Mouse (Mus musculus): ENCODE results near the gene Rpl36.
"Not testable (repeated sequence)": the region's sequence is repeated elsewhere in the genome, so short reads cannot be mapped to it uniquely, and the experiment has no call there.

Gene Rpl36

DNA sequence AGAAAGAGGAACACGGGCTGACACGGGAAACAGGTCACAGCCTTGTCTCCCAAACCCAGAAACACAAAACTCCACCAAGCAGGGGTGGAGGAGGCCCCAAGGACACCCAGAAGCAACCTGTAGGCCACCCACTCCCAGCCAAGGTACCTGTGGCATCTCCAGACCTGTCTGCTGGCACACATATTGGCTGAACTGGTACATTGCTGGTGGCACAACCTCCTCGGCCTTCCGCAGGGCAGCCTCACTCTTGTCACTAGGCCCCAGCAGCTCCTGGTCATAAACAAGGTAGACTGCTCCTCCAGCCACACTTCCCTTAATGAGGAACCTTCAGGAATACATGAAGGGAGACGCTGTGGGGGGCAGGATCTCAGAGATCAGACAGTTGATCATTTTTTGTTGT lies 4.5 kb upstream of the Rpl36 start:
- no peak for DNase-seq (ENCODE audit: low spot score in 2 of 2)

DNA sequence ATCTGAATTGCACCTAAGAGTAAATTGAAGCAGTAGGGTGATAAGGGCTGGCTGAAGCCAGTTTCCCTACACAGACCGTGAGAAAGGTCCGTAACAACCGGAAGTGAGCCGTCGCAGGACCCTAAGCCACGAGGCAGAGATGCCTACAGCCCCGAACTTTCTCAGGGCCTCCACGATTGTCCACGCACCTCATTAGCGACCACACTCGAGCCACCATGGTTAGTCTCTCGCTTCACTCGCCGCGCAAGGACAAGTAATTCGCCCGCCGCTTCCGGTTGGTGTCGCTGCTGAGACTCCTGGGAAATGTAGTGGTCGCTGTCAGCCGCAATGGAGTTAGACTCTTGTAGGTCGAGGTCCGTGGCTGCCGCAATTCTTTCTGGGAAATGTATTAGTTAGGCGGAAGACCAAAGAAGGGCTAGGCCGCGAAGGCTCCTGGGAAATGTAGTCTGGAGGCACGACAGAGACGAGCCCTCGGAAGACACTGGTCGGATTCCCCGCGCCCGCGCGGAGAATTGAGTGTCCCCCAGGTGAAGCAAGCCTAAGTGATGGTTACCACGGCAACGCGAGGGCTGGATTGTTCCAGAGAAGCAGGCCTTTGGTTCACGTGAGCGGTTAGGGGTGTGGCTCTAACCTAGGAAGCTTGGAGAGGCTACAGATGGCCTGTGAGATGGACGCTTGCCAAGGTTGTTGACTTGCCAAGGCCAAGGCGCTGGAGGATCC lies 3.6 kb upstream of the Rpl36 start, which contains the start of gene 2410015M20Rik:
Gene 2410015M20Rik (minus strand): TSS at position 320 of the 720 bp plus-strand sequence.
- peak; percentile 95 to 96 for DNase-seq (ENCODE audit: low spot score in 2 of 2)

DNA sequence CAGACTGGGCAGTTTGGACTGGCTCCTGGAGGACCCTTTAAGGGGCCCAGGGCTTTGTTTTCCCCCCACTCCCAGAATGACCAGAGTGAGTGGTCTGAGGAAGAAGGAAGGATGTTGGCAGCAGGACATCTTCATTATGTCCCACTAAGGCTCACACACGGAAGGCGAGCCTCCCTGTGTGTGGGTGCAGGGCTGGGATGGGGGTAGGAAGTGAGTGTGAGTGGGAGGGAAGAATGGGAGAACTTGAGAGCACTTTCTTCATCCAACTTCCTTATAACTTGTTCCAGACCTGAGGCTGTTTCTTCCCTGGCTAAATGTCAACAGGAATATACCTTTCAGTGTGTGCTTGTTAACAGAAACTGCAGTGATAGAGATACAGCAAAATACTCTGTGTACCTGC lies 1.9 kb upstream of the Rpl36 start:
- DNase-seq (ENCODE audit: low spot score in 2 of 2), result no peak

DNA sequence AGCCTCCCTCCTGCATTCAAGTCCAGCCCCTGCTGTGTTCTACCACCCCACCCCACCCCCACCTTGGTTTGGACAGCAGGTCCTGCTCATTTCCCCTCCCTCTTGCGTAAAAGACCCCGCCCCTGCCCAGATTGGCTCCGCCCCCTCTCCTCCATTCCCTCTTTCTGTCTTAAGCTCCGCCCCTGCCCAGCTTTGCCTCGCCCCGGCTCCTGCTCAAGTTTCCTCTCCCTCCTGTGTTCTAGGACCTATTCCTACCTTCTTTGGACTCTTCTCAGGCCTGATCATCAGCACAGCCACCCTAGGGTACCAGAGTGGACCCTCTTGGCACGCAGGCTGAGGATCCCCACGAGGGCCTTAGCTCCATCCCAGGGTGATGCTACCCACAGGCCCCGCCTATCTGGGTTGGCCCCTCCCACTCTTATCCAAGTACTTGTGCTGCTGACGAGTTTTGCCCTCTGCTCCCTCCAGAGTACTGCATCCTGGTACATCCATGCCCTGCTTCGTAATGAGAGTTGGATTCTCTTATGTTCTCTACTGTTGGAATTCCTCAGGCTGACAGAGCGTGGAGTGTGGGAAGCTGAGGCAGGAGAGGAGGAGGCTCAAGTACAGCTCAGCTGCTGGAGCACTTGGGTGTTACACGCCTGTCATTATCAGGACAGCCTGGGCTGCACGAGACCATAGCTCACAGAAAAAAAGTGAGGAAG lies 1.2 kb upstream of the Rpl36 start:
- no peak for DNase-seq (ENCODE audit: low spot score in 2 of 2)

DNA sequence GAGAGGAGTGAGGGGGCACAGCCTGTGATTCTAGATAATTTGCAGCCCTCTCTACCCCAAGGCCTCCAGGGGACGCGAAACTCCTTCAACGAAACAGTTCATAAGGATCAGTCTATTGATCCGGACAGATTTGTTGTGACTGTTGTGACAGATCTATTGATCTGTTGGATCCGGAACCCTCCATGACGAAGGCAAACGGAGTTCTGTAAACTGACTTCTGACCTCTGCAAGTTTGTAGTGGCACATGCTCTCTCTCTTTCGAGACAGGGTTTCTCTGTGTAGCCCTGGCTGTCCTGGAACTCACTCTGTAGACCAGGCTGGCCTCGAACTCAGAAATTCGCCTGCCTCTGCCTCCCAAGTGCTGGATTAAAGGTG lies 664 bp upstream of the Rpl36 start:
- DNase-seq (ENCODE audit: low spot score in 2 of 2), result not testable (repeated sequence)

DNA sequence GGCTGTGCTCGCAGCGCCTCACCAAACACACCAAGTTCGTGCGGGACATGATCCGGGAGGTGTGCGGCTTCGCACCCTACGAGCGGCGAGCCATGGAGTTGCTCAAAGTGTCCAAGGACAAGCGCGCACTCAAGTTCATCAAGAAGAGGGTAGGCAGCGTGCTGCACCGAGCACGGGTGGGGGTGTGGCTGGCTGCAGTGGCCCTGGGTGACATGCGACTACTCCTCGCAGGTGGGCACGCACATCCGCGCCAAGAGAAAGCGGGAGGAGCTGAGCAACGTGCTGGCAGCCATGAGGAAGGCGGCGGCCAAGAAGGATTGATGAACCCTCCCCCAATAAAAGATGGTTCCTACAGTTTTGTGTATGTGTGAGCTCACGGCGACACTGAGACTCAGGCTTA lies 677 bp downstream of the Rpl36 start:
- DNase-seq (ENCODE audit: low spot score in 2 of 2), result not testable (repeated sequence)

DNA sequence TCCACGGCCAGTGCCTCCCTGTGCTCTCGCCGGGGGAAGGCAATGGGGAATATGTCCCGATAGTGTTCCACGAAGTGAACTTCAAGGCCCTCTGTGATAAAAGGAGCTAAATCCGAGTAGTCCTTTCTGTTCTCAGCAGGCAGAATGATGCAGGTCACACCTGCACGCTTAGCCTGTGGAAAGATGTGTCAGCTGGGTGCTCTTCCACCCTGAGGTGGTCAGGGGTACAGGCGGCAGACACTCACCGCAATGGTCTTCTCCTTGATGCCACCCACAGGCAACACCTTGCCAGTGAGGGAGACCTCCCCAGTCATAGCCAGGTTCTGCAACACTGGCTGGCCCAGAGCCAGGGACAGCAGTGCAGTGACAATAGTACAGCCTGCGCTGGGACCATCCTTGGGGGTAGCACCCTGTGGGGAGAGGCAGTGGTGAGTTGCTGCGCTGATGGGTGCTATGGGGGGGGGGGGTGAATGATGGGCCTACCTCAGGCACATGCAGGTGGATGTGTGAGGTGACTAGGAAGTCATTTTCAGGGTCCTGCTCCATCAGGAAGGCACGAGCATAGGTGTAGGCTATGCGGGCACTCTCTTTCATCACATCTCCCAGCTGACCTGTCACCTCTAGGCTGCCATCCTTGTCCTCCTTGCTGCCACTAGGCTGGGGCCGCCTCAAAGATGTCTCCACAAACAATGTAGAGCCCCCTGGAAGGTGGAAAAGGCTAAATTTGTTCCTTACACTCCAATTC lies 1.3 kb downstream of the Rpl36 start:
- no peak for DNase-seq (ENCODE audit: low spot score in 2 of 2)

DNA sequence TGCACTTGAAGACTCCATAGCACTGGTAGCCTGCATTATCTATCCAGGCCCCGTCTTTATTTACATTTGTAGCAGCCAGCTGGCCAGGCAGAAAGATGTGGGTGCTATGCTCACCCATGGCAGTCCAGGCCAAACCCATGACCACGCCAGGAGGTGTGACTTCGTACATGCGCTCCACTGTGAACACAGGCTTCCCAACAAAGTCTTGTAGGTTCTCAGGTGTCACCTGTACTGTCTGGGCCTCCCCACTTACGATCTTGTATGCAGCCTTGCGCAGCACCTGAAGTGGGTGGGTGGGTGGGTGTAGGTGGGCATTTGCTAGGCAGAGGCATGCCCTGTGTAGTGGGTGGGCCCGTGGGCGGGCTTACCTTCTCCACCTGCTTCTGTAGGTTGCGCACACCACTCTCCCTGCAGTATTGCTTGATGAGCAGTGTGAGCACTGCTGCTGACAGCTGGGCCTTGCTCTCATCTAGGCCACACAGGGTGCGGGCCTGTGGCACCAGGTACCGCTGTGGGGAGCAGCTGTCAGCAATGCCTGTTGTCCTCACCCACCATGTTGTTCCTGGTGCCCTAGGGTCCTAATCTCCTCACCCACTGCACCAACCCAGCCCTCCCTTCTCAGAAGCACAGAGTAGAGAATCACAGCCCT lies 2.0 kb downstream of the Rpl36 start:
- no peak for DNase-seq (ENCODE audit: low spot score in 2 of 2)

DNA sequence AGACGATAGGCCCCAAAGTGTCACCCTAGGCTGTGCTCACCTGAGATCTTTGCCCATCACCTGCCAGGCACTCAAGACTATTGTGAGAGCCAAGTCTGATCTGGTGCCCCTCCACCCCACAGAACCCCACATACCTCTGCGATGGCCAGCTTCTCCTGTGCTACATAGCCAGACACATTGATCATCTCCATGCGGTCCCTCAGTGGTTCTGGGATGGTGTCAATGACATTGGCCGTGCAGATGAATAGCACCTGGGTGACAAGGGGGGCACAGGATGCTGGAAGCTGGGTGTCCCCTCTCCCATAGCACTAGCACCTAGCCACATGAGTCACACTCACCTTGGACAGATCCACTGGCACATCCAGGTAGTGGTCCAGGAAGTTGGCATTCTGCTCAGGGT lies 2.6 kb downstream of the Rpl36 start:
- no peak for DNase-seq (ENCODE audit: low spot score in 2 of 2)

DNA sequence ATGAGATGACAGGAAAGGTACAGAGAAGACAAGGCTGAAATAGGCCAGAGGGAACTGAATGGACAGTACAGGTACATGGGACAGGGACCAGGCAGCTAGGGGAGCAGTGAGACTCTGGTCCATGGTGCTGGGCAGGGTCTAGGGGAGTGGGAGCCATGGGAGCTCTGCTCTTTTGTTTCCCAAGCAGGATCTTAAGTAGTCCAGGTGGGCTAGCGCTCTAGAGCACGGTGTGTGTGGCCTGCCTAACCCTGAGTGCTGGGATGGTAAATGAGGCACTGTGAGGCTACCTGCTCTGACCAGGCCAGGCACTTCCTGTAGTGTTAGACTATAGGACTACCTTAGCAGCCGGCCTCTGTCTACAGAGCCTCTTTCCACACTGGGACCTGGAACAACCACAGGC lies 3.5 kb downstream of the Rpl36 start:
- no peak for DNase-seq (ENCODE audit: low spot score in 2 of 2)

DNA sequence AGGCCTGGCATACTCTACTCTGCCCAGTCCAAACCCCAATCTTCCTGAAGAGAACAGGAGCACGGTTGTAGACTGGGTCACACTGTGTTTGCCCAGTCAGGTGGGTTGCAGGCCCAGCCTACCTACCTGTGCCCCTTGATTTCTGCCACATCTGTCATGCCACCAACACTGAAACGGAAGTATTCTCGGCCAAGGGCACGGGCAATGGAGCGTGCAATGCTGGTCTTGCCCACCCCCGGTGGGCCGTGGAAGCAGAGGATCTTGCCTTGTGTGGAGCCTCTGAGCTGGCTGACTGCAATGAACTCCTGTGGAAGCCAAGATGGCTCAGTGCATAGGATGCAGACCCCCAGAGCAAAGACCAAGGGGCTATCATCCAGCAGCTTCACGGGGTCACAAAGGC lies 4.4 kb downstream of the Rpl36 start:
- no peak for DNase-seq (ENCODE audit: low spot score in 2 of 2)

DNA sequence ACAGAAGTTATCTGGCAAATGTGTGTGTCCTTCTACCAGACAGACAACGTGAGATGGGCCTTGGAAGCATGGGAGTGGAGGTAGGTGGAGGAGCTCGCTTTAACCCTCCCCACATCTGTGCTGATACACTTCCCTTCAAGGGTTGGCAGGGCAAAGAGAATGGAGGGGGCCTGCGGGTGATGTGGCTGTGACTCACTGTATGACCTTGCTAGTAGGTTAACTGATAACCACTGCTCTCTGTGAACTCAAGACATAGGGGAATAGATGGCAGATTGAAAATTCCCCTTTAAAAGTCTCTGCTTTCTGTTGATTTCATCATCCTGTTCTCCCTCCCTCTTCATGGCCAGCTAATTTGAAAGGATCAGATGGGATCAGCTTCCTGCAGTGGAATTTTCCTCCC lies 12.3 kb downstream of the Rpl36 start:
- DNase-seq (ENCODE audit: low spot score in 2 of 2), result no peak

DNA sequence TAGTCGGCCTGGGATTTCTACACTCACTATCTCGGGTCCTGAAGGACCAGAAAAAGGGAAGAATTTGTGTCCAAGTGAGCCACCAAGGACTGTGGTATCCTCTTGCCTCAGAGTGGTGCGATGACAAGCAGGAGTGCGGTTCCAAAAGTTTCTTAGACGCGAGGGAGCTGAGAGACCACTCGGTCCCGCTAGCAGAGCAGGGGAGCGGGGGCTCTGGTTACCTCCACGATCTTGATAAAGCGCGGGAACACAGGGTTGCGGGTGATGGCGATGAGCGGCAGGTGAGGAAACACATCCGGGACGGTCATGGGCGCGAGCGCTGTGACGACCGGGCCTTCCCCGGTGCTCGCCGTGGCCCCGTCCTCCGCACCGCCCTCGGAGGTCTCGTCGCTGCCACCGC lies 13.0 kb downstream of the Rpl36 start:
- no peak for DNase-seq (ENCODE audit: low spot score in 2 of 2)

DNA sequence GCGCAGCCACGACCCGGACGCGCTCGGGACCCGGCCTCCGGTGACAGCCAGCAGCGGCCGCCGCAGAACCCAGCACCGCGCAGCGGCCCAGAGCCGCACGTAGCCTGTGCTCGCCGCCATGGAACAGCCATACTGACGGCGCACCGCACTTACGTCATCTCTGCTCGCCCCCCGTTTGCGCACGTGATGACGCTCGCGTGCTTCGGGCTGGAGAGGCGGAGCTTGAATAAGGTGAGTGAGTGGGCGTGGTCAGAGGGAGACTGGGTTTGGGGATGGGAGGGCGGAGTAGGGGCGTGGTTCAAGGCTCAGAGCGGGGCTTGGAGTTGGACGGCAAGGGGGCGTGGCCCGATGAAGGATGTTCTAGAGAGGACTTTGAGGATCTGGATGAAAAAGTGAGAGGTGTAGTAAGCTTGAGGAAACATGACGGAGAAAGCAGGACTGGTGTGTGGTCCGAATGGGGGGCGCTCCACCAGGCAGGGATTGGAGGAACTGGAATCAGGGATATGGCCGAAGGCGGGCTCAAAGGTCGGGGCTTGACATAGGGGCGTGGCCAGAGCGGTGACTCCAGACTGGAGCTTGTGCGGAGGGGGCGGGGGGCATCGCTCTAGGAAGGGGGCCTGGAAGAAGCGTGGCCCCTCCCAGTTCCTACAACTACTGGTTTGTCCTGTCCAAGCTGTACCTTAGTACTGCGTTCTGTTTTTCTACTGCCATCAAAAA lies 13.7 kb downstream of the Rpl36 start, which contains the start of gene Lonp1:
Gene Lonp1 (minus strand): TSS at position 134 of the 717 bp plus-strand sequence.
- DNase-seq (ENCODE audit: low spot score in 2 of 2), result peak; percentile 92 to 95

DNA sequence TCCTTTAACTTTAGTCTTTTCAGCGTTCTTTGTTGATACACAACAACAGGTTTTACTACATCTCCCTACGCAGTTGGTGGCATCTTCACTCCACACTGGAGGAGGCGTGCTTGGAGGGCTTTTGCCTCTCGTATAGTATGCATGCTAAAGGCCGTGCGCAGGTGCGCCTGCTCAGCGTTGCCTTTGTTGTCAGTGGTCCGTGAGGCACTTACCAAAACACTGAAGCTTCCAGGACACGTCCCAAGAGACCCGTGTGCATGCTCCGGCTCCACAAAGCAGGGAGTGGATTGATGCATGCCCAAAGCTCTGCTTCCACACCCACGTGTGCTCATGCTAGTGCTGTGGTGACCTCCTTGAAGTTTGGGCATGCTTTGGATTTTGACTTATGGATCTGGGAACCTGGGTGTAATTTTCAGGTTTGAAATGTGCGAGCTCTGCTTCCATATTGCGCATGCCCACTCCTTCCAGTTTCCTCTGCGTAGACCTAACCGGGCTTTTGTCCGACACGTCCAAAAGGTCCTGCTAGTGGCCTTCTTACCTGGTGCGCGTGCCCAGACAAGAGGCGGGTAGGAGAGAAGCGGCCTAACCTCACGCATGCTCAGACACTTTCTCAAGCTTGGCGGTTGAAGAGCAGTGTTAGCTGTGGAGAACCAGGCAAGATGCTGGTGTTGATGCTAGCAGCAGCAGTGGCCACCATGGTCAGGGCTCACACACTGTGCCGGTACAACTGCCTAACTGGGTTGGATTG lies 14.5 kb downstream of the Rpl36 start, which contains the start of gene Catsperd:
Gene Catsperd (plus strand): TSS at position 614 of the 748 bp plus-strand sequence.
- no peak for DNase-seq (ENCODE audit: low spot score in 2 of 2)

DNA sequence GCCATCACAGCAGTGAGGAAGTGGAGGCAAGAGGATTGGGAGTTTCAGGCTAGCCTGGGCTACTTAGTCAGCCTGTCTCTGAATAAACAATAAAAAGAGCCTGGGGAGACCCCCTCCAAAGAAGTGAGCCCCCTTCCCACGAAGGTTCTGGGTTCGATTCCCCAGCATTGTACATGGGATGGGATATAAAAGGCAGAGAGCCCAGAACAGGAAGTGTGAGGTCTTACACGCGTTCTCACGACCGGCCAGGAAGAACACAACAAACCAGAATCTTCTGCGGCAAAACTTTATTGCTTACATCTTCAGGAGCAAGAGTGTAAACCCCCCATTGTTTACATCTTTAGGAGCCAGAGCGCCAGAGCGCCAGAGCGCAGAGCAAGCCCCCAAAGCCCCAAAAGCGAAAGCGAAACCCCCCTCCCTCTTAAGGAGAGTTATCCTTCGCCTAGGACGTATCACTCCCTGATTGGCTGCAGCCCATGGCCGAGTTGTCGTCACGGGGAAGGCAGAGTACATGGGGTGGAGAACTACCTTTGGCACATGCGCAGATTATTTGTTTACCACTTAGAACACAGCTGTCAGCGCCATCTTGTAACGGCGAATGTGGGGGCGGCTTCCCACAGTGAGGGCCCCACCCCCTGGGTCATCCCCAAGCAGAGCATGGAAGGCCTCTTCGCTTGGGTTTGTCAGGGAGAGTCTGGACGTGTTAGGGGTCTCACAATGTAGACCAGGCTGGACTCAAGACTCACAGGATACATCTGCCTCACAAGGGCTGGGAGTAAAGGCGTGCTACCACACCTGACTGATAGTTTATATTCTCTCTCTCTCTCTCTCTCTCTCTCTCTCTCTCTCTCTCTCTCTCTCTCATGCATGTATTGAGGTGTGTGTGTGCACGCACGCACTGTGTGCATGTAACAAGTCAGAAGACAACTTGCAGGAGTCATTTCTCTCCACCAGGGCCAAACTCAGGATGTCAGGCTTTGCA lies 16.9 kb downstream of the Rpl36 start:
- not testable (repeated sequence) for DNase-seq (ENCODE audit: low spot score in 2 of 2)

DNA sequence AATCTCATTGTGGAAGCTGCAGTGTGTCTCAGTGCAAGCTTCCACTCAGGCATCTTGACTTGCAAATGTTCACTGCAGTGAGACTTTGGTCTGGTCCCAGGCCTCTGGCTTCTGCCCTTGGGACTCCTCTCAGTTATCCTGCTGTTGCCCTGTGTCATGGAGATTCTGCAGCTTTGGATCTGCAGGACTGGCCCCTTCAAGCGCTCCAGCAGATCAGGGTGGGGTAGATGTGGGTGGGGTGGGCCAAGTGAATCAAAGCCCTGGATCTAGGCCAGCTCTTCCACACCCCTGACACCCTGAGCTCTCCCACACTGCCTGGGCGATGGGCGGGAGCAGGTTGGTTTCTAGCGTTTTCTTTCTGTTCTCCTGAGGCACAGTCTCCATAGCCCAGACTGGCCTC lies 18.6 kb downstream of the Rpl36 start:
- DNase-seq (ENCODE audit: low spot score in 2 of 2), result no peak

DNA sequence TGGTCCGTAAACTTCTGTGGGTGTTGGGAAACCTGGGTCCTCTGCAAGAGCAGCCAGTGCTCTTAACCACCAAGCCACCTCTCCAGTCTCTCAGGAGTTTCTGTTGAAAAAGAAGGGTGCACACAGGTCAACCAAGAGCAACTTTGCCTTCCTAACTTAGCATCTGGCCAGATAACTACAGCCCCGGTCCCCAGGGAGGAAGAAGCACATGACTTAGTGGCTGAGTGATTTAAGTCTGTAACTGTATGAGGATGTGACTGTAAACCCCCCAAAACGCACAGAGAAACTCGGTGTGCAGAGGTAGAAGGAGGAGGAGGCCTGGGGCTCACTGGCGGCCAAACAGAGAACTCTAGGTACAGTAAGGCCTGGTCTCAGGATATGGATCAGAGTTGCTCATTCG lies 20.8 kb downstream of the Rpl36 start:
- DNase-seq (ENCODE audit: low spot score in 2 of 2), result no peak

DNA sequence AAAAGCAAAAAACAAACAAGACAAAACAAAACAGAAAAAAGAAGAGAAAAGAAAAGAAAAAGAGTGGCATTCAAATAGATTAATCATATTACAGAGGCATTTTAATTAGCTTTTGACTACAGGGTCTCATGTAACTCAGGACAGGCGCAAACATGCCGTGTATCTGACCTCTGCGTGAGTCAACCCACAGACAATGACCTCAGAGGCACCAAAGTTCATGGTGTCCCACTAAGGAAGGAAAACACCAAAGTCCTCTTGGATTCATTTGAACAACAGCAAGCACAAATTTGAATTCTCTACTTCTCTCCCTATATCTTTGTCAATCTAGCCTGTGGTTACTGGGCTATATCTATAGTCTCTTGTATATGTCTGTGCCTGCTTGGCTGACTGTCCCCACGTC lies 30.0 kb downstream of the Rpl36 start:
- no peak for DNase-seq (ENCODE audit: low spot score in 2 of 2)

Data from frontal cortex, postnatal 25 days (tissue).